Mouse (Mus musculus) small intestine, adult 2 months (tissue): ENCODE results near the gene Cfap157.

Source experiments
- CTCF ChIP-seq: fragments of 200-500 bp; IDR thresholded peaks from 2 replicates; pipeline ENCODE4 v1.5.1; 2012; ENCODE audit warnings: low read depth, mild to moderate bottlenecking, control low read depth, inconsistent platforms, low read length, moderate library complexity, mixed read lengths; ENCODE audit not compliant: insufficient replicate concordance, insufficient read length; ENCODE audit errors: extremely low read depth
- POLR2A ChIP-seq: fragments of 200-500 bp; IDR thresholded peaks from 2 replicates; pipeline ENCODE4 v1.6.1; 2012; ENCODE audit warnings: low read depth, mild to moderate bottlenecking, control low read depth, inconsistent platforms, low read length, moderate library complexity

GRCm38 (mm10) chr2:32757056-32757845, 27.0 kb downstream of the Cfap157 start, which contains the start of gene Tor2a:
- TF ChIP-seq POLR2A = peak; percentile 44
- TF ChIP-seq CTCF = peak; percentile 97
